Mouse (Mus musculus): Measurements from ENCODE around the gene Gm21119. TPM values are rescaled to one million over a fixed set of nuclear protein-coding genes. Genes with fewer than 3 reads are reported as not detected.
A peak's percentile ranks its signal among the peaks of the same experiment; 100 is the strongest.
"Not testable (repeated sequence)": the region's sequence is repeated elsewhere in the genome, so short reads cannot be mapped to it uniquely, and the experiment has no call there.

Gm21119 gene
- total RNA-seq, 2 experiments from 2014 or later = 0.17 to 0.44 TPM

DNA sequence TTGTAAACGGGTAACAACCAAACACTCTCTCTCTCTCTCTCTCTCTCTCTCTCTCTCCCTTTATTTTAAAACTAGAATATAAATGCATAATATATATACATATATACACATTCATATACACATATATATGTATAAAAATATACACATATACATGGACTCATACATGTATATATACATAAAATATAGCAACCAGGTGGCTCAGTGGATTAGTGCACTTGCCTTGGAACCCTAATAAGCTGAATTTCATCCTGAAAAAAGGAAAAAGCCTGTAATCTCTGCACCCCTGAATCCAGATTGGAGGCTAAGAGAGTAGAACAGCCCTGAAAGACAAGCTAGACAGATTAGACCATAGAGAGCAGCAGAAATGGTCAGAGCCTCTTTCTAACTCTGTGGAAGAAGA is 28.8 kb downstream of the Gm21119 start:
- DNase-seq (ENCODE audit: low spot score); intact Hi-C loops (cut with DNase I): not testable (repeated sequence)

DNA sequence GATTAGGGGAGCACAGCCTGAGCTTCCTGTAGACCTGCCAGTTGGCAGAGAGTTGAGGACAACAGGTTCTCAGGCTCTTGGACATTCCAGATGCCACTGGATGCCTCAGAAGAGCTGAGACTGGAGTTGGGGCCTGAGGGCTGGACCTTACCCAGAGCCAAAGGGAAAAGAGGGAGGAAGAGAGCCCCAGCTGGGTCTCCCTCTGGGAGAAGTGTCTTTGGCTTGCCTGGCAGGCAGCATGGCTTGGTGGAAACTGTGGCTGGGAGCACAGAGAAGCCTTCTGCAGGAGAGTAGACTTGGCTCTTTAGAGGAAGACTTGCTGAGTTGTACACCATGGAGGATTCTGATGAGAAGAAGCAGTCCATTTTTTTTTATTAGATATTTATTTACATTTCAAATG is 38.3 kb downstream of the Gm21119 start:
- intact Hi-C loops (cut with DNase I) = not testable (repeated sequence)
- DNase-seq (ENCODE audit: low spot score) = peak; percentile 16

DNA sequence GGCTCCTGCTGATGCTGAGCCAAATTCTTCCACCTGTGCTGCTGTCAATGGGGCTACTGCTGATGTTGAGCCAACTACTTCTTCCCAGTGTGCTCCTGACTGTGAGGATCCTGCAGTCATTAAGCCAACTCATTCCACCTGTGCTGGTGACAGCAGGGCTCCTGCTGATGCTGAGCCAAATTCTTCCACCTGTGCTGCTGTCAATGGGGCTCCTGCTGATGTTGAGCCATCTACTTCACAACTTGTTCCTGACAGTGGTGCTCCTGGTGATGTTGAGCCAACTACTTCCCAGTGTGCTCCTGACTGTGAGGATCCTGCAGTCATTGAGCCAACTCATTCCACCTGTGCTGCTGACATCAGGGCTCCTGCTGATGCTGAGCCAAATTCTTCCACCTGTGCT is 63.7 kb downstream of the Gm21119 start:
- DNase-seq (ENCODE audit: low spot score) = peak; percentile 2
- intact Hi-C loops (cut with DNase I) = not testable (repeated sequence)
